ENCODE assay signal across 8 mouse cellular contexts in the genomic region with DNA sequence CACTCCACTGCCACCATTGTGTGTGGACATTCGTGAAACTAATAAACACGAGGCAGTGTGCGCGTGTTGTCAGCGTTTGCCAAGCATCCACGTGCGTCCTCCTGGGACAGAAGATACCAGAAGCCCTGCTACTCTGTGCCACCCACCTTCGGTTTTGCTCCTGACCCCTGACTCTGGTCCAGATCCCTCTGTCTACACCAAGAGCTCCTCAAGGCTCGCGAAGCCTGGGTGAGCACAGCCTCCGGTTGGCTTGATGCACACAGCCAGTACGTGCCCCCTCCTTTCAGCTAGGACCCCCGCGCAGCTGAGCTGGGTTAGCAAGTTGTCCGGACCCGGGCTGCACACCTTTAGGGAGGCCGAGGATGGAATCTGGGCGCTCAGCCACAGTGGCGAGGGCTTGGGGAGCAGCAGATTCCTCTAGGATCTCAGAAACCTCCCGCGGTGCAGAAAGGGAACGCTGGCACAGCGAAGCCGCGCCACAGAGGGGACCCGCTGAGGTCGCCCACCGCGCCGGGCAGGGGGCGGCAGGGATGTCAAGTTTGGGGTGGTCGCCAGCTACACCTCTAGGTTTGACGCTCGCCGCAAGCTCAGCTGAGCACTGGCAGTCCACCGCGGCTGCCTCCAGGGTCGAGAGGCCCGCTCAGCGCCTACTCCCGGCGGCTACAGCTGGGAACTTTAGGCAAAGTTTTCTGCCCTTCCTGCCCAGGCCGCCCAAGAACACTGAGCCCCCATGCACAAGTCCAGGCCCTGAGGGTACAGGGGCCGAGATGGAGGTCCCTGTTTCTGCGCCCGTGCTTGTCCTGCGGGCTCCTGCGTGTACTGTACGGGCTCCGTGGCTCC. TPM values are rescaled to one million over a fixed set of nuclear protein-coding genes. Genes with fewer than 3 reads are reported as not detected.
A peak's percentile ranks its signal among the peaks of the same experiment; 100 is the strongest.
DNase-seq lines count a peak whose midpoint lies in the region; ATAC-seq and TF ChIP-seq lines count a peak whose summit lies in the region.

No protein-coding gene starts in this region.

- no peaks in the 10 kb centered on the region for H3K27me3 ChIP-seq in hindbrain, embryonic 15.5 days
- H3K27me3 ChIP-seq in midbrain, embryonic 15.5 days (replicated peaks) = peaks cover 13% of the 10 kb centered on the region
- H3K27me3 ChIP-seq in testis, adult 2 months (ENCODE audit: control insufficient read depth, insufficient read depth, low read length) = no peaks in the 10 kb centered on the region

- TF ChIP-seq CTCF in testis, adult 2 months (IDR thresholded peaks at IDR 0.05; ENCODE audit: control insufficient read depth, insufficient read depth, insufficient replicate concordance, low read depth, low read length) = no peak

- H3K4me2 ChIP-seq in hindbrain, embryonic 15.5 days = peak overlapping the region; percentile 95
- peak overlapping the region; percentile 93 for H3K4me2 ChIP-seq in midbrain, embryonic 15.5 days

- no peak for TF ChIP-seq POLR2A in testis, adult 2 months (IDR thresholded peaks at IDR 0.05; ENCODE audit: control insufficient read depth, low read depth, low read length)

- H3K4me1 ChIP-seq in hindbrain, embryonic 15.5 days (replicated peaks) = peaks cover 23% of the 10 kb centered on the region
- H3K4me1 ChIP-seq in midbrain, embryonic 15.5 days = peaks cover 29% of the 10 kb centered on the region
- H3K4me1 ChIP-seq in testis, adult 2 months (ENCODE audit: control insufficient read depth, insufficient read depth, low read length) = peaks cover 20% of the 10 kb centered on the region

- intact Hi-C loops in gastrocnemius, postnatal 14 days (cut with DNase I; ENCODE audit: low total_unique reads) = loop anchor here (10.0 kb wide), 1 partner anchor 232 kb away; no protein-coding TSS in a partner anchor

- H3K9me3 ChIP-seq in hindbrain, embryonic 15.5 days = no peaks in the 10 kb centered on the region
- H3K9me3 ChIP-seq in midbrain, embryonic 15.5 days = no peaks in the 10 kb centered on the region

- H3K9ac ChIP-seq in hindbrain, embryonic 15.5 days = peak overlapping the region; percentile 69
- peak overlapping the region; percentile 67 for H3K9ac ChIP-seq in midbrain, embryonic 15.5 days

- WGBS in hindbrain, embryonic 15.5 days = 2% methylated on average over 50 of the region's 50 CpGs
- 1% methylated on average over 50 of the region's 50 CpGs for WGBS in midbrain, embryonic 15.5 days

- H3K36me3 ChIP-seq in hindbrain, embryonic 15.5 days = no peaks in the 10 kb centered on the region
- no peaks in the 10 kb centered on the region for H3K36me3 ChIP-seq in midbrain, embryonic 15.5 days (replicated peaks)
- H3K36me3 ChIP-seq in testis, adult 2 months (ENCODE audit: control insufficient read depth, insufficient read depth, low read length) = no peaks in the 10 kb centered on the region

- peak overlapping the region; percentile 84 for H3K27ac ChIP-seq in hindbrain, embryonic 15.5 days (replicated peaks)
- peak overlapping the region; percentile 79; the same call in 1 of the 2 replicates for H3K27ac ChIP-seq in midbrain, embryonic 15.5 days
- H3K27ac ChIP-seq in testis, adult 2 months (ENCODE audit: control insufficient read depth, insufficient read depth, low read depth, low read length) = no peak overlapping the region

- peak; percentile 10; the same call in 1 of the 2 replicates for ATAC-seq in hindbrain, embryonic 15.5 days (ENCODE audit: low FRiP score, low read depth)
- peak; percentile 22 for ATAC-seq in midbrain, embryonic 15.5 days (replicated peaks)

- peak; percentile 5 to 11 for DNase-seq in layer of hippocampus, adult 18-20 months (ENCODE audit: low spot score in 2 of 2)
- no peak for DNase-seq in layer of hippocampus, adult 9-11 months
- DNase-seq in cerebellum, postnatal 36 days = peak; percentile 8 to 13
- peak; percentile 63 for DNase-seq in gastrocnemius, postnatal 14 days
- peak; percentile 8 for DNase-seq in liver

- H3K4me3 ChIP-seq in hindbrain, embryonic 15.5 days = peak overlapping the region; percentile 79
- H3K4me3 ChIP-seq in midbrain, embryonic 15.5 days = peak overlapping the region; percentile 60
- peak overlapping the region; percentile 84 for H3K4me3 ChIP-seq in testis, adult 2 months (ENCODE audit: control insufficient read depth, low read depth, low read length)

RNA-seq across cellular contexts. Expression of gene Ptprm, which starts 1.1 kb away (rescaled TPM):
- total RNA-seq in layer of hippocampus, adult 18-20 months (2021) = 10 to 100 TPM; 21.9 to 22.7 TPM
- total RNA-seq in gastrocnemius, postnatal 14 days (2021) = 10 to 100 TPM; 31.2 to 33.6 TPM
- polyA plus RNA-seq in hindbrain, embryonic 15.5 days (2015; fragmentation: Nextera tagmentation; extraction: Ambion mirVana) = 22.5 and 24.7 TPM in 2 replicates
- 20.3 and 21.8 TPM in 2 replicates for polyA plus RNA-seq in midbrain, embryonic 15.5 days (2015; fragmentation: Nextera tagmentation; extraction: Ambion mirVana)
- polyA plus RNA-seq in testis, adult 2 months (2012; rRNA removed) = 3.0 and 4.6 TPM in 2 replicates
